Mouse (Mus musculus) cerebellum, adult 2 months (tissue): ENCODE data around the gene Smim12.

ENCODE experiments used
- CTCF ChIP-seq: fragments of 200-500 bp; IDR thresholded peaks from 2 replicates; pipeline ENCODE4 v1.5.1; 2011; ENCODE audit warnings: low read depth, mild to moderate bottlenecking, control low read depth, low read length, moderate library complexity, borderline replicate concordance; ENCODE audit not compliant: insufficient read depth
- POLR2A ChIP-seq: fragments of 200-500 bp; IDR thresholded peaks from 2 replicates; pipeline ENCODE4 v1.6.1; 2011; ENCODE audit warnings: low read length, control low read depth, borderline replicate concordance; ENCODE audit not compliant: insufficient read depth

- TF ChIP-seq CTCF (no peak), POLR2A (no peak)
Measured at GRCm38 (mm10) chr4:127217048-127217447, 26.5 kb upstream of the Smim12 start.
